ENCODE assay signal across 30 mouse cellular contexts in the genomic region with DNA sequence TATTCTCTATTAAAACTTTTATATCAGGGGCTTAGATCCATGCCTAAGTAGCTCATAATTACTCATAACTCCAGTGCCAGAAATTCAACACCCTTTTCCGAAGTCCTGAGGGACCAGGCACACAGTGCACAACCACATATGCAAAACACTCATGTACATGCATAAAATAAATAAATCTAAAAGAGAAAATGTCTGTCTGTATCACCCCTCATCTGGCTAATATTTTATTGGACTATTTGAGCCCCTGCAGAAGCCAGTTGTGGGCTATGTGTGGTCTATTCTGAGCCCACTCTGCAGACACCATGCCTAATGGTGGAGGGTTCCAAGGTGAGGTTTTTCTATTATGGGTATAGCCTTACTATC. TPM values are rescaled to one million over a fixed set of nuclear protein-coding genes. Genes with fewer than 3 reads are reported as not detected.
A peak's percentile ranks its signal among the peaks of the same experiment; 100 is the strongest.
DNase-seq lines count a peak whose midpoint lies in the region; ATAC-seq and TF ChIP-seq lines count a peak whose summit lies in the region.
"Had no signal": no experiment of that assay in that cellular context is flagged by ENCODE, and none has a peak within 500 bp of the region (broad histone marks: within the 10 kb centered on the region; RNA-seq: fewer than 3 reads in every experiment).

No protein-coding gene starts in this region.

- TF ChIP-seq POLR2A in MEL (IDR thresholded peaks at IDR 0.05; ENCODE audit: control insufficient read depth in 1 of 2, insufficient read depth in 1 of 2, low read depth in 1 of 2, low read length in 2 of 2, poor library complexity in 1 of 2) (no peak), myocyte (IDR thresholded peaks at IDR 0.05; ENCODE audit: insufficient read length, low read depth) (no peak)

- 43% methylated on average over 1 of the region's 1 CpGs for WGBS in liver, embryonic 11.5 days
- 74% methylated on average over 1 of the region's 1 CpGs for WGBS in liver, postnatal 0 days (ENCODE audit: insufficient replicate concordance)
- 68% methylated on average over 1 of the region's 1 CpGs for WGBS in intestine, embryonic 16.5 days

- H3K9me3 ChIP-seq in liver, embryonic 11.5 days (ENCODE audit: control insufficient read depth, low read length), result no peaks in the 10 kb centered on the region
- H3K9me3 ChIP-seq in liver, postnatal 0 days (ENCODE audit: low read length), result no peaks in the 10 kb centered on the region
- H3K9me3 ChIP-seq in MEL (replicated peaks; ENCODE audit: insufficient read depth, low read length), result no peaks in the 10 kb centered on the region
- no peaks in the 10 kb centered on the region for H3K9me3 ChIP-seq in intestine, embryonic 16.5 days (ENCODE audit: control insufficient read depth, low read length)
- H3K9me3 ChIP-seq: embryonic facial prominence, embryonic 10.5 days; embryonic facial prominence, embryonic 13.5 days; forebrain, embryonic 10.5 days; forebrain, embryonic 13.5 days; heart, embryonic 10.5 days; heart, embryonic 13.5 days; hindbrain, embryonic 12.5 days; hindbrain, embryonic 15.5 days had no signal

- H3K4me1 ChIP-seq in liver, embryonic 11.5 days (replicated peaks; ENCODE audit: control insufficient read depth, insufficient read depth, low read length), result peaks cover 16% of the 10 kb centered on the region
- H3K4me1 ChIP-seq in liver, postnatal 0 days (ENCODE audit: insufficient read depth), result peaks cover 16% of the 10 kb centered on the region
- peaks cover 38 to 64% of the 10 kb centered on the region in 2 experiments for H3K4me1 ChIP-seq in MEL (ENCODE audit: control insufficient read depth in 1 of 2, insufficient read depth in 2 of 2, low read length in 2 of 2)
- H3K4me1 ChIP-seq in intestine, embryonic 16.5 days (ENCODE audit: control insufficient read depth, insufficient read depth, low read length), result peaks cover 22% of the 10 kb centered on the region
- H3K4me1 ChIP-seq: embryonic facial prominence, embryonic 13.5 days; forebrain, embryonic 13.5 days; hindbrain, embryonic 12.5 days; hindbrain, embryonic 15.5 days had no signal

- no peak overlapping the region; the same call in 1 of the 2 replicates for H3K4me2 ChIP-seq in liver, embryonic 11.5 days
- H3K4me2 ChIP-seq in liver, postnatal 0 days (ENCODE audit: low read depth, low read length), result no peak overlapping the region
- no peak overlapping the region for H3K4me2 ChIP-seq in intestine, embryonic 16.5 days (ENCODE audit: low read depth, low read length)
- H3K4me2 ChIP-seq in myocyte (ENCODE audit: low read depth), result peak overlapping the region; percentile 30
- H3K4me2 ChIP-seq: embryonic facial prominence, embryonic 13.5 days; forebrain, embryonic 13.5 days; heart, embryonic 13.5 days; hindbrain, embryonic 12.5 days; hindbrain, embryonic 15.5 days had no signal

- H3K79me2 ChIP-seq in MEL (ENCODE audit: control insufficient read depth, insufficient read depth, low read length, poor library complexity), result no peaks in the 10 kb centered on the region
- H3K79me2 ChIP-seq in myocyte (ENCODE audit: control insufficient read depth, insufficient read depth), result no peaks in the 10 kb centered on the region

- H3K9ac ChIP-seq in liver, embryonic 11.5 days (ENCODE audit: low read depth, low read length), result no peak overlapping the region
- H3K9ac ChIP-seq in liver, postnatal 0 days (replicated peaks), result no peak overlapping the region
- peak overlapping the region; percentile 54 for H3K9ac ChIP-seq in MEL (ENCODE audit: control insufficient read depth, low read depth, low read length, poor library complexity, severe bottlenecking)
- H3K9ac ChIP-seq in intestine, embryonic 16.5 days (ENCODE audit: low read depth, low read length), result no peak overlapping the region
- H3K9ac ChIP-seq: embryonic facial prominence, embryonic 13.5 days; forebrain, embryonic 13.5 days; heart, embryonic 13.5 days; hindbrain, embryonic 12.5 days; hindbrain, embryonic 15.5 days had no signal

- H3ac ChIP-seq in myocyte (ENCODE audit: control insufficient read depth, insufficient read length), result no peak overlapping the region

- no peak for DNase-seq in liver, embryonic 11.5 days (ENCODE audit: low spot score)
- DNase-seq in liver, postnatal 0 days, result no peak
- DNase-seq in MEL (ENCODE audit: low read depth, low spot score), result no peak
- no peak for DNase-seq in testis, postnatal 14 days (ENCODE audit: low spot score)
- no peak for DNase-seq in heart, postnatal 4 days
- no peak for DNase-seq in urinary bladder, postnatal 14 days (ENCODE audit: low spot score)
- DNase-seq: cerebellum, adult 11 months; cerebellum, adult 2 months; cerebellum, adult 9-11 months; cerebellum, postnatal 36 days; embryo, embryonic 11 days; gastrocnemius, postnatal 10 days; gastrocnemius, postnatal 36 days; heart, adult 2 months; heart, postnatal 14 days had no signal

- H3K27ac ChIP-seq in liver, embryonic 11.5 days (ENCODE audit: low read depth, low read length), result peak overlapping the region; percentile 68
- H3K27ac ChIP-seq in liver, postnatal 0 days (ENCODE audit: low read depth), result no peak overlapping the region; the same call in 1 of the 2 replicates
- peak overlapping the region; percentile 97 for H3K27ac ChIP-seq in MEL (ENCODE audit: control insufficient read depth, low read depth, low read length)
- peak overlapping the region; percentile 58 for H3K27ac ChIP-seq in intestine, embryonic 16.5 days (ENCODE audit: low read length)
- H3K27ac ChIP-seq: embryonic facial prominence, embryonic 10.5 days; embryonic facial prominence, embryonic 13.5 days; forebrain, embryonic 10.5 days; forebrain, embryonic 13.5 days; heart, adult 2 months; heart, embryonic 10.5 days; heart, embryonic 13.5 days; hindbrain, embryonic 12.5 days; hindbrain, embryonic 15.5 days had no signal

- no peak for TF ChIP-seq RAD21 in MEL (IDR thresholded peaks at IDR 0.05; ENCODE audit: low read depth, low read length)

- no peak overlapping the region for H3K4me3 ChIP-seq in liver, embryonic 11.5 days (ENCODE audit: low read depth, low read length)
- no peak overlapping the region for H3K4me3 ChIP-seq in liver, postnatal 0 days (ENCODE audit: low read depth, low read length)
- H3K4me3 ChIP-seq in MEL (ENCODE audit: control insufficient read depth in 1 of 2, insufficient read depth in 1 of 2, low read depth in 2 of 2, low read length in 2 of 2) (no peak overlapping the region), myocyte (no peak overlapping the region)
- no peak overlapping the region for H3K4me3 ChIP-seq in intestine, embryonic 16.5 days (ENCODE audit: low read length)
- H3K4me3 ChIP-seq: embryonic facial prominence, embryonic 10.5 days; embryonic facial prominence, embryonic 13.5 days; forebrain, embryonic 10.5 days; forebrain, embryonic 13.5 days; heart, adult 2 months; heart, embryonic 10.5 days; heart, embryonic 13.5 days; hindbrain, embryonic 12.5 days; hindbrain, embryonic 15.5 days had no signal

- H3K27me3 ChIP-seq in liver, embryonic 11.5 days (replicated peaks; ENCODE audit: control insufficient read depth, insufficient read depth, low read length), result no peaks in the 10 kb centered on the region
- no peaks in the 10 kb centered on the region for H3K27me3 ChIP-seq in liver, postnatal 0 days (ENCODE audit: insufficient read depth, low read length)
- no peaks in the 10 kb centered on the region for H3K27me3 ChIP-seq in MEL (ENCODE audit: control insufficient read depth in 1 of 2, insufficient read depth in 2 of 2, low read length in 2 of 2)
- H3K27me3 ChIP-seq in intestine, embryonic 16.5 days (replicated peaks; ENCODE audit: control insufficient read depth, insufficient read depth, low read length), result no peaks in the 10 kb centered on the region
- H3K27me3 ChIP-seq in myocyte (ENCODE audit: control insufficient read depth, insufficient read depth, insufficient read length), result no peaks in the 10 kb centered on the region
- H3K27me3 ChIP-seq: embryonic facial prominence, embryonic 13.5 days; forebrain, embryonic 13.5 days; heart, embryonic 13.5 days; hindbrain, embryonic 12.5 days; hindbrain, embryonic 15.5 days; Patski had no signal

- no peak for TF ChIP-seq EP300 in liver, postnatal 0 days (IDR thresholded peaks at IDR 0.05; ENCODE audit: low read depth)
- TF ChIP-seq EP300 in MEL (IDR thresholded peaks at IDR 0.05; ENCODE audit: low read depth in 1 of 2, low read length in 2 of 2), result no peak

- TF ChIP-seq CTCF in liver, postnatal 0 days (IDR thresholded peaks at IDR 0.05; ENCODE audit: low read depth), result no peak
- TF ChIP-seq CTCF in MEL (IDR thresholded peaks at IDR 0.05 in 2 of 3, conservative IDR thresholded peaks at IDR 0.05 in 1 of 3; ENCODE audit: control insufficient read depth in 1 of 3, insufficient read depth in 1 of 3, low read depth in 2 of 3, low read length in 3 of 3, poor library complexity in 1 of 3, severe bottlenecking in 1 of 3), result no peak

- no peak for ATAC-seq in liver, embryonic 11.5 days (replicated peaks; ENCODE audit: low FRiP score)
- no peak for ATAC-seq in liver, postnatal 0 days
- ATAC-seq in intestine, embryonic 16.5 days, result no peak
- ATAC-seq: forebrain, embryonic 13.5 days; forebrain, embryonic 16.5 days; Patski had no signal

- no peaks in the 10 kb centered on the region for H3K36me3 ChIP-seq in liver, embryonic 11.5 days (ENCODE audit: control insufficient read depth, insufficient read depth, low read length)
- no peaks in the 10 kb centered on the region for H3K36me3 ChIP-seq in liver, postnatal 0 days (replicated peaks; ENCODE audit: insufficient read depth, low read length)
- H3K36me3 ChIP-seq in MEL (ENCODE audit: control insufficient read depth in 1 of 2, insufficient read depth in 2 of 2, low read length in 2 of 2) (peaks cover 0 to 53% of the 10 kb centered on the region in 2 experiments; a peak in 2 of 4 replicates), myocyte (ENCODE audit: control insufficient read depth, insufficient read depth) (no peaks in the 10 kb centered on the region)
- H3K36me3 ChIP-seq in intestine, embryonic 16.5 days (ENCODE audit: control insufficient read depth, insufficient read depth, low read length), result no peaks in the 10 kb centered on the region
- H3K36me3 ChIP-seq: embryonic facial prominence, embryonic 10.5 days; embryonic facial prominence, embryonic 13.5 days; forebrain, embryonic 10.5 days; heart, embryonic 10.5 days; heart, embryonic 13.5 days; hindbrain, embryonic 12.5 days; hindbrain, embryonic 15.5 days had no signal

RNA-seq across cellular contexts. Expression of gene Muc13, which starts 11.1 kb away (rescaled TPM):
- polyA plus RNA-seq in liver, embryonic 11.5 days (2014; fragmentation: Nextera tagmentation; extraction: Ambion mirVana), result 10.1 and 10.4 TPM in 2 replicates
- 1.2 TPM in 2 replicates for polyA plus RNA-seq in liver, postnatal 0 days (2015; fragmentation: Nextera tagmentation; extraction: Ambion mirVana)
- total RNA-seq in MEL (2012; rRNA removed), result 59.5 and 60.4 TPM in 2 replicates
- polyA plus RNA-seq in MEL (2012; ENCODE audit: insufficient read depth in 1 of 2, insufficient read length in 2 of 2, low read depth in 1 of 2, low replicate concordance in 2 of 2, missing spikeins in 1 of 2) (100 to 1,000 TPM in 1 of 2 experiments, not detected in 1; 129 TPM), myocyte (2012; fragmentation: generic; extraction: Trizol) (0.05 TPM)
- 358 and 407 TPM in 2 replicates for polyA plus RNA-seq in intestine, embryonic 16.5 days (2015; fragmentation: Nextera tagmentation; extraction: Ambion mirVana)
- under 1 TPM; 0.12 to 0.20 TPM for total RNA-seq in heart, postnatal 4 days (2021)
- total RNA-seq: adrenal gland, adult 18-20 months; adrenal gland, postnatal 36 days; gastrocnemius, adult 18-20 months; gastrocnemius, postnatal 36 days; heart, adult 2 months had no signal
- polyA plus RNA-seq: forebrain, embryonic 13.5 days; Patski had no signal

RNA-seq across cellular contexts. Expression of gene Itgb5, which starts 46.8 kb away (rescaled TPM):
- polyA plus RNA-seq in liver, embryonic 11.5 days (2014; fragmentation: Nextera tagmentation; extraction: Ambion mirVana), result 24.8 and 25.0 TPM in 2 replicates
- 16.1 and 19.2 TPM in 2 replicates for polyA plus RNA-seq in liver, postnatal 0 days (2015; fragmentation: Nextera tagmentation; extraction: Ambion mirVana)
- 0.16 and 0.27 TPM in 2 replicates for total RNA-seq in MEL (2012; rRNA removed)
- polyA plus RNA-seq in MEL (2012; ENCODE audit: insufficient read depth in 1 of 2, insufficient read length in 2 of 2, low read depth in 1 of 2, low replicate concordance in 2 of 2, missing spikeins in 1 of 2) (under 1 TPM in 1 of 2 experiments, not detected in 1; 0.58 TPM), myocyte (2012; fragmentation: generic; extraction: Trizol) (114 TPM)
- polyA plus RNA-seq in intestine, embryonic 16.5 days (2015; fragmentation: Nextera tagmentation; extraction: Ambion mirVana), result 6.6 and 9.3 TPM in 2 replicates
- total RNA-seq in heart, postnatal 4 days (2021), result 10 to 100 TPM; 70.1 to 76.9 TPM
